Mouse (Mus musculus) frontal cortex, postnatal 10 days (tissue): ENCODE measurements around the gene Rap1gap2.

Experiments
- DNase-seq, 2 experiments: peaks; one replicate each; pipeline ENCODE4 v3.0.0; 2022; ENCODE audit warnings: low spot score in 2 of 2, mixed read lengths in 1 of 2

Gene Rap1gap2

GRCm38 (mm10) chr11:74412462-74412861 is 198.3 kb downstream of the Rap1gap2 start:
- DNase-seq, result no peak

- no peak for DNase-seq
Observed at GRCm38 (mm10) chr11:74411943-74412342, 198.8 kb downstream of the Rap1gap2 start.

GRCm38 (mm10) chr11:74409757-74410174 is 200.9 kb downstream of the Rap1gap2 start:
- DNase-seq, result peak; percentile 50 to 55

GRCm38 (mm10) chr11:74409447-74409754 is 201.3 kb downstream of the Rap1gap2 start:
- no peak for DNase-seq

- peak; percentile 89 for DNase-seq
Observed at GRCm38 (mm10) chr11:74408587-74409446, 201.9 kb downstream of the Rap1gap2 start.

- DNase-seq, result no peak
Observed at GRCm38 (mm10) chr11:74405201-74405600, 205.5 kb downstream of the Rap1gap2 start.

GRCm38 (mm10) chr11:74404216-74404615 is 206.5 kb downstream of the Rap1gap2 start:
- no peak for DNase-seq

- no peak for DNase-seq
Observed at GRCm38 (mm10) chr11:74402126-74402525, 208.6 kb downstream of the Rap1gap2 start.

- no peak for DNase-seq
Observed at GRCm38 (mm10) chr11:74395583-74395982, 215.1 kb downstream of the Rap1gap2 start.

GRCm38 (mm10) chr11:74393489-74393888 is 217.2 kb downstream of the Rap1gap2 start:
- no peak for DNase-seq

- DNase-seq, result no peak
Observed at GRCm38 (mm10) chr11:74392903-74393302, 217.8 kb downstream of the Rap1gap2 start.

GRCm38 (mm10) chr11:74391899-74392298 is 218.8 kb downstream of the Rap1gap2 start:
- DNase-seq, result no peak

GRCm38 (mm10) chr11:74387203-74387602 is 223.5 kb downstream of the Rap1gap2 start:
- DNase-seq, result no peak

GRCm38 (mm10) chr11:74385674-74386073 is 225.0 kb downstream of the Rap1gap2 start:
- DNase-seq, result no peak

GRCm38 (mm10) chr11:74379166-74379873 is 231.4 kb downstream of the Rap1gap2 start:
- DNase-seq, result no peak

- peak; percentile 64 to 69 for DNase-seq
Observed at GRCm38 (mm10) chr11:74376847-74377246, 233.9 kb downstream of the Rap1gap2 start.

- DNase-seq, result peak in 1 of 2 experiments; percentile 81
Observed at GRCm38 (mm10) chr11:74371393-74372100, 239.2 kb downstream of the Rap1gap2 start.

- DNase-seq, result no peak
Observed at GRCm38 (mm10) chr11:74361769-74362168, 248.9 kb downstream of the Rap1gap2 start, which contains the start of gene Olfr412. Gene Olfr412, plus strand, starts transcription at chr11:74362069.

GRCm38 (mm10) chr11:74352550-74352949 is 258.2 kb downstream of the Rap1gap2 start, which contains the start of gene Olfr411:
Gene Olfr411, minus strand, starts transcription at chr11:74352650.
- no peak for DNase-seq

GRCm38 (mm10) chr11:74337931-74338330 is 272.8 kb downstream of the Rap1gap2 start, which contains the start of gene Olfr410:
Gene Olfr410, minus strand, starts transcription at chr11:74338031.
- no peak for DNase-seq
